Comparison of ENCODE assay signal across 8 mouse cellular contexts in the genomic region with DNA sequence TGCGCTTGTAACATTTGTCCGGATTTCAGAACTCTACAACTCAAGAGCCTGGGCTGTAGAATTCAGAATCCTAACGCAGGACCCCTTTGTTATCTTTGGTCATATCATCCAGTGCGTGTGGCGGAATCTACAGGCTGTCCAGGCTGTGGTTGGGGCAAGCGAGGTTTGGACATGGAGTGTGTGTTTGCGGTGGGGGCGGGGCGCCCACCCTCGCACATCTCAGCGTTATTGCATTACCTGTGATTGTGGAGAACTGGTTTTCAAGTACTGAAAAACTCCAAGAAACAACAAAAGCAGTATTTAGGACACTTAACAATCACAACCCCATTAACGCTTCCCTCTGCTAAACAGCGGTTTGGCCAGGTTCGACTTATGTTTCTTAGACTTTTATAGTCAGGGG. TPM values are rescaled to one million over a fixed set of nuclear protein-coding genes. Genes with fewer than 3 reads are reported as not detected.
A peak's percentile ranks its signal among the peaks of the same experiment; 100 is the strongest.
DNase-seq lines count a peak whose midpoint lies in the region; ATAC-seq lines count a peak whose summit lies in the region.

No protein-coding gene starts in this region.

- ATAC-seq in cerebellum, adult (ENCODE audit: insufficient number of reproducible peaks, low FRiP score, low TSS enrichment), result no peak
- no peak for ATAC-seq in hindbrain, embryonic 11.5 days (ENCODE audit: low FRiP score)

- DNase-seq in cerebellum, adult 11 months, result peak; percentile 39
- DNase-seq in thymus, postnatal 14 days, result peak; percentile 29
- no peak for DNase-seq in thymus, adult 18-20 months
- no peak for DNase-seq in hindbrain, embryonic 11.5 days (ENCODE audit: low spot score)
- DNase-seq in mesoderm, embryonic 11.5 days (ENCODE audit: low read depth, low spot score), result peak; percentile 27
- no peak for DNase-seq in layer of hippocampus, postnatal 14 days (ENCODE audit: low spot score in 2 of 2)
- no peak for DNase-seq in gastrocnemius, postnatal 10 days

- H3K4me3 ChIP-seq in hindbrain, embryonic 11.5 days (ENCODE audit: low read depth, low read length), result peak overlapping the region; percentile 94

- no peaks in the 10 kb centered on the region for H3K36me3 ChIP-seq in hindbrain, embryonic 11.5 days (ENCODE audit: control insufficient read depth, insufficient read depth, low read length)

- H3K4me1 ChIP-seq in hindbrain, embryonic 11.5 days (replicated peaks; ENCODE audit: control insufficient read depth, insufficient read depth, low read length), result no peaks in the 10 kb centered on the region; the same call in 1 of the 2 replicates

- peak overlapping the region; percentile 68 for H3K27ac ChIP-seq in hindbrain, embryonic 11.5 days (ENCODE audit: low read depth, low read length)

- H3K27me3 ChIP-seq in hindbrain, embryonic 11.5 days (ENCODE audit: control insufficient read depth, insufficient read depth, low read length), result no peaks in the 10 kb centered on the region

- H3K9me3 ChIP-seq in hindbrain, embryonic 11.5 days (ENCODE audit: control insufficient read depth, low read length), result no peaks in the 10 kb centered on the region

- peak overlapping the region; percentile 71 for H3K4me2 ChIP-seq in hindbrain, embryonic 11.5 days (replicated peaks; ENCODE audit: low read depth, low read length)

- 5% methylated on average over 14 of the region's 14 CpGs for WGBS in hindbrain, embryonic 11.5 days

- H3K9ac ChIP-seq in hindbrain, embryonic 11.5 days (ENCODE audit: low read depth, low read length), result peak overlapping the region; percentile 57

RNA-seq across cellular contexts. Expression of gene Dcun1d4, which starts 9.1 kb away (rescaled TPM):
- polyA plus RNA-seq in hindbrain, embryonic 11.5 days (2014; fragmentation: Nextera tagmentation; extraction: Ambion mirVana), result 73.0 and 80.4 TPM in 2 replicates
- 100 to 1,000 TPM; 116 to 120 TPM for total RNA-seq in layer of hippocampus, postnatal 14 days (2021)
- total RNA-seq in gastrocnemius, postnatal 10 days (2021), result 10 to 100 TPM in 1 of 2 experiments, 1 to 10 TPM in 1; 8.7 to 12.0 TPM

Comparison
In these comparisons a context has a peak if more than half of its experiments do, and no peak if none do; other contexts are left out.
1. DNase-seq: peak in cerebellum, adult 11 months (single experiment), thymus, postnatal 14 days (single experiment) and mesoderm, embryonic 11.5 days (single experiment); none in thymus, adult 18-20 months (0 of 2), hindbrain, embryonic 11.5 days (single experiment), layer of hippocampus, postnatal 14 days (0 of 2) and gastrocnemius, postnatal 10 days (single experiment).
2. RNA of gene Dcun1d4, which starts 9.1 kb away (total RNA-seq): 116 to 120 TPM in layer of hippocampus, postnatal 14 days; 8.7 to 12.0 TPM in gastrocnemius, postnatal 10 days; every median in the first group is over 4 times any median in the second.